In the genomic region with DNA sequence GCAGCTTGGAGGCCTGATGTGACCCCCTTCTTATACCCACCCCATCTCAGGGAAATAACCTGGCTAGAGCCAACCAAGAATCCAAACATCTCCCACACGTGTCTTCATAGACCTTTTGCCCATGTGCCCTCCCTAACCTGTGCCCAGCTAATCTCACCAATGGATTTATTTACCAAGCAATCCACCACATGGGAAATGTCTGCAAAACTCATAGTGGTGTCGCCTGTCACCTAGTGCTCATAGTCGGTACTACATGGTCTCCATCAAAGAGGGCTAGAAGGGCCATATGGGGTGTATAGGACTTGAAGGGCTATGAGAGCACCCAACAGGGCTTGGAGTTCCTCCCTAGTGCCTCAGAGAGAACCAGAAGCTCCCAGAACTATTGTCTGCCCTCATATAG, we compare ENCODE assay signal across 10 mouse cellular contexts. TPM values are rescaled to one million over a fixed set of nuclear protein-coding genes. Genes with fewer than 3 reads are reported as not detected.
DNase-seq lines count a peak whose midpoint lies in the region; ATAC-seq lines count a peak whose summit lies in the region.
"Had no signal": no experiment of that assay in that cellular context is flagged by ENCODE, and none has a peak within 500 bp of the region (broad histone marks: within the 10 kb centered on the region; RNA-seq: fewer than 3 reads in every experiment).

No protein-coding gene starts in this region.

- 0 out of 2 replicates have a peak, but pooled peaks have one; percentile 33 for ATAC-seq in forebrain, embryonic 14.5 days
- ATAC-seq in midbrain, embryonic 14.5 days (ENCODE audit: low FRiP score, low TSS enrichment), result peak; percentile 31; the same call in 1 of the 2 replicates
- no peak for ATAC-seq in erythroblast, adult 5-6 weeks (replicated peaks; ENCODE audit: low FRiP score, poor library complexity, severe bottlenecking)

- peak; percentile 46 to 70 for DNase-seq in heart, postnatal 14 days
- DNase-seq in heart, postnatal 25 days (ENCODE audit: low spot score), result no peak
- DNase-seq in CD4-positive helper T cell, adult 2 months (ENCODE audit: low read depth, low spot score), result peak; percentile 62
- peak; percentile 56 for DNase-seq in T-cell, adult 2 months (ENCODE audit: low spot score)
- peak; percentile 70 for DNase-seq in forebrain, embryonic 14.5 days (ENCODE audit: low spot score)
- peak; percentile 52 to 77 for DNase-seq in layer of hippocampus, postnatal 14 days (ENCODE audit: low spot score in 2 of 2)
- peak; percentile 81 for DNase-seq in midbrain, embryonic 14.5 days
- DNase-seq: liver, embryonic 13.5 days had no signal

- H3K4me3 ChIP-seq in forebrain, embryonic 14.5 days (ENCODE audit: low read depth, low read length), result no peak overlapping the region
- no peak overlapping the region for H3K4me3 ChIP-seq in midbrain, embryonic 14.5 days (replicated peaks; ENCODE audit: low read depth, low read length)
- H3K4me3 ChIP-seq: embryonic facial prominence, embryonic 12.5 days; liver, embryonic 13.5 days had no signal

- H3K4me1 ChIP-seq in forebrain, embryonic 14.5 days (ENCODE audit: control insufficient read depth, insufficient read depth, low read length), result no peaks in the 10 kb centered on the region
- no peaks in the 10 kb centered on the region for H3K4me1 ChIP-seq in midbrain, embryonic 14.5 days (ENCODE audit: control insufficient read depth, insufficient read depth, low read length)
- H3K4me1 ChIP-seq: embryonic facial prominence, embryonic 12.5 days; liver, embryonic 13.5 days had no signal

- H3K9me3 ChIP-seq in forebrain, embryonic 14.5 days (replicated peaks; ENCODE audit: control insufficient read depth, low read length), result no peaks in the 10 kb centered on the region
- no peaks in the 10 kb centered on the region for H3K9me3 ChIP-seq in midbrain, embryonic 14.5 days (ENCODE audit: control insufficient read depth, low read length)
- H3K9me3 ChIP-seq: embryonic facial prominence, embryonic 12.5 days; liver, embryonic 13.5 days had no signal

- WGBS in forebrain, embryonic 14.5 days, result 28% methylated on average over 3 of the region's 3 CpGs
- WGBS in midbrain, embryonic 14.5 days, result 33% methylated on average over 3 of the region's 3 CpGs

- H3K36me3 ChIP-seq in forebrain, embryonic 14.5 days (ENCODE audit: control insufficient read depth, insufficient read depth, low read length), result no peaks in the 10 kb centered on the region
- H3K36me3 ChIP-seq in midbrain, embryonic 14.5 days (ENCODE audit: control insufficient read depth, insufficient read depth, low read length), result no peaks in the 10 kb centered on the region
- H3K36me3 ChIP-seq: embryonic facial prominence, embryonic 12.5 days had no signal

- intact Hi-C loops in heart, postnatal 14 days (cut with DNase I), result loop anchor here (2.0 to 5.0 kb wide), 4 partner anchors 134 to 383 kb away; a partner anchor contains a TSS
- intact Hi-C loops in heart, postnatal 25 days (cut with DNase I), result loop anchor here (5.0 kb wide), 3 partner anchors 203 to 383 kb away; a partner anchor contains a TSS

- H3K4me2 ChIP-seq in forebrain, embryonic 14.5 days (ENCODE audit: low read length), result no peak overlapping the region
- no peak overlapping the region for H3K4me2 ChIP-seq in midbrain, embryonic 14.5 days (ENCODE audit: low read length)
- H3K4me2 ChIP-seq: embryonic facial prominence, embryonic 12.5 days; liver, embryonic 13.5 days had no signal

- H3K27ac ChIP-seq in forebrain, embryonic 14.5 days (ENCODE audit: low read depth, low read length), result no peak overlapping the region
- H3K27ac ChIP-seq in midbrain, embryonic 14.5 days (replicated peaks; ENCODE audit: low read depth, low read length), result no peak overlapping the region
- H3K27ac ChIP-seq: embryonic facial prominence, embryonic 12.5 days; liver, embryonic 13.5 days had no signal

- no peaks in the 10 kb centered on the region for H3K27me3 ChIP-seq in forebrain, embryonic 14.5 days (replicated peaks; ENCODE audit: control insufficient read depth, insufficient read depth, low read length)
- no peaks in the 10 kb centered on the region for H3K27me3 ChIP-seq in midbrain, embryonic 14.5 days (ENCODE audit: control insufficient read depth, insufficient read depth, low read length)
- H3K27me3 ChIP-seq: embryonic facial prominence, embryonic 12.5 days; liver, embryonic 13.5 days had no signal

- no peak overlapping the region for H3K9ac ChIP-seq in forebrain, embryonic 14.5 days (ENCODE audit: low read length)
- no peak overlapping the region for H3K9ac ChIP-seq in midbrain, embryonic 14.5 days (replicated peaks; ENCODE audit: low read length)
- H3K9ac ChIP-seq: embryonic facial prominence, embryonic 12.5 days; liver, embryonic 13.5 days had no signal

RNA-seq across cellular contexts. Expression of a gene that starts 54.8 kb away (rescaled TPM):
- 10 to 100 TPM; 78.1 to 82.0 TPM for total RNA-seq in heart, postnatal 14 days (2021)
- total RNA-seq in heart, postnatal 25 days (2021), result 10 to 100 TPM; 62.2 to 72.2 TPM
- 87.0 and 90.5 TPM in 2 replicates for polyA plus RNA-seq in forebrain, embryonic 14.5 days (2014; fragmentation: Nextera tagmentation; extraction: Ambion mirVana)
- total RNA-seq in layer of hippocampus, postnatal 14 days (2021), result 100 to 1,000 TPM; 111 to 117 TPM
- polyA plus RNA-seq in midbrain, embryonic 14.5 days (2014; fragmentation: Nextera tagmentation; extraction: Ambion mirVana), result 77.5 and 81.5 TPM in 2 replicates
- total RNA-seq in erythroblast, adult 5-6 weeks (2015; ENCODE audit: low replicate concordance), result 27.1 and 37.8 TPM in 2 replicates
- 26.2 and 29.1 TPM in 2 replicates for total RNA-seq in erythroblast, adult 5-6 weeks (2017; ENCODE audit: low replicate concordance)
